Mouse (Mus musculus): Measurements from ENCODE around the gene Nek1. TPM values are rescaled to one million over a fixed set of nuclear protein-coding genes. Genes with fewer than 3 reads are reported as not detected.

The Nek1 gene
- total and polyA plus RNA-seq, 3 experiments, result 8.9 to 35.3 (median 15.6) TPM

DNA sequence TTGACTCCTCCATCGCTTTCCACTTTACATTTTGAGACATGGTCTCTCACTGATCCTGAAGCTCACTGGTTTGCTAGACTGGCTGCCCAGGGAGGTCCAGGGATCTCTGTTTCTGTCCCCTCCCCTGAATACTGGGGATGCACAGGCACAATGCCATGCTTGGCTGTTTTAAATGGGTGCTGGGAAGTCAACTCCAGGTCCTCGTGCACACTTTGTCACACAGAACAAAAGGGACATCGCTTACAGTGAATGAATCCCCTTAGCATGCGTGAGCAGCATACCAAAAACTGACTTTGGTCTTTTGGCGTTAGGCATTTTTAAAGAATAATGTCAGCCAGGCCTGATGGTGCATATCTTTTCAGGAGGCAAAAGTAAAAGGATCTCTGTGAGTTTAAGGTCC, 155.7 kb downstream of the Nek1 start:
- Histone ChIP-seq H3K79me2 (ENCODE audit: control insufficient read depth, insufficient read depth, low read length, poor library complexity) (no peaks in the 10 kb centered on the region), H3K9me3 (replicated peaks; ENCODE audit: insufficient read depth, low read length) (no peaks in the 10 kb centered on the region), H3K4me1 (ENCODE audit: control insufficient read depth in 1 of 2, insufficient read depth in 2 of 2, low read length in 2 of 2) (no peaks in the 10 kb centered on the region), H3K9ac (ENCODE audit: control insufficient read depth, low read depth, low read length, poor library complexity, severe bottlenecking) (no peak overlapping the region), H3K4me3 (ENCODE audit: control insufficient read depth in 1 of 2, insufficient read depth in 1 of 2, low read depth in 2 of 2, low read length in 2 of 2) (no peak overlapping the region), H3K36me3 (ENCODE audit: control insufficient read depth in 1 of 2, insufficient read depth in 2 of 2, low read length in 2 of 2) (no peaks in the 10 kb centered on the region), H3K27me3 (ENCODE audit: control insufficient read depth in 1 of 2, insufficient read depth in 2 of 2, low read length in 2 of 2) (no peaks in the 10 kb centered on the region), H3K27ac (ENCODE audit: control insufficient read depth, low read depth, low read length) (no peak overlapping the region)
- TF ChIP-seq TBP (IDR thresholded peaks at IDR 0.05; ENCODE audit: low read depth, low read length) (no peak), ELF1 (IDR thresholded peaks at IDR 0.05; ENCODE audit: low read depth, low read length) (no peak), BHLHE40 (IDR thresholded peaks at IDR 0.05; ENCODE audit: borderline replicate concordance, low read depth, low read length) (no peak), TAL1 (IDR thresholded peaks at IDR 0.05; ENCODE audit: low read length) (no peak), MAZ (IDR thresholded peaks at IDR 0.05; ENCODE audit: low read depth, low read length) (no peak), UBTF (IDR thresholded peaks at IDR 0.05; ENCODE audit: borderline replicate concordance, insufficient read depth, low read depth, low read length) (no peak), SMC3 (IDR thresholded peaks at IDR 0.05; ENCODE audit: low read depth, low read length) (no peak), POLR2AphosphoS2 (IDR thresholded peaks at IDR 0.05; ENCODE audit: low read length) (no peak), POLR2A (IDR thresholded peaks at IDR 0.05; ENCODE audit: control insufficient read depth in 1 of 2, insufficient read depth in 1 of 2, low read depth in 1 of 2, low read length in 2 of 2, poor library complexity in 1 of 2) (no peak), EP300 (IDR thresholded peaks at IDR 0.05; ENCODE audit: low read depth in 1 of 2, low read length in 2 of 2) (no peak), CHD1 (IDR thresholded peaks at IDR 0.05; ENCODE audit: low read depth, low read length) (no peak), ETS1 (IDR thresholded peaks at IDR 0.05; ENCODE audit: low read depth, low read length) (no peak), HCFC1 (IDR thresholded peaks at IDR 0.05; ENCODE audit: low read depth, low read length) (no peak), RAD21 (IDR thresholded peaks at IDR 0.05; ENCODE audit: low read depth, low read length) (no peak), KAT2A (conservative IDR thresholded peaks at IDR 0.05; ENCODE audit: low read depth, low read length) (no peak), MAX (IDR thresholded peaks at IDR 0.05; ENCODE audit: low read length) (no peak), TCF12 (IDR thresholded peaks at IDR 0.05; ENCODE audit: low read depth, low read length) (no peak), MYB (IDR thresholded peaks at IDR 0.05; ENCODE audit: low read depth, low read length) (no peak), MAFK (IDR thresholded peaks at IDR 0.05; ENCODE audit: borderline replicate concordance, low read depth, low read length) (no peak), NRF1 (IDR thresholded peaks at IDR 0.05; ENCODE audit: insufficient read depth, low read depth, low read length, poor library complexity, severe bottlenecking) (no peak)
- DNase-seq (ENCODE audit: low read depth, low spot score), result no peak

DNA sequence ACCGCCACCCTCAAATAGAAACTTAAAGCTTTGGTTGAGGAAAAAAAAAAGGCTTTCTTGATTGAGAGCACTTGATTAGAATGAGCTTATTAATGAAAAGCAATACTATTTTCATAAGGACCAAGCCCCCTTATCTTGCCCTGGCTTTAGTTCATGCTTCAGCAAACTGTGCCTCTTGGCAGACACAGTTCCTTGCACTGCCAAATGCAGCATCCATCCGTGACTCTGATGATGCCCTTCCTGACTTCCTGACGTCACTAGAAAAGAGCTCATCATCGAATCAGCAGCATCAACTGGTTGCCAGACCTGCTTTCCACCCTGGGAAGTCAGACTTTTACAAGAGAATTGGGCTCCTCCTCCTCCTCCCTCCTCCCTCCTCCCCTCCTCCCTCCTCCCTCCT, 157.6 kb downstream of the Nek1 start:
- Histone ChIP-seq H3K9me3 (replicated peaks; ENCODE audit: insufficient read depth, low read length) (no peaks in the 10 kb centered on the region), H3K9ac (ENCODE audit: control insufficient read depth, low read depth, low read length, poor library complexity, severe bottlenecking) (no peak overlapping the region), H3K27ac (ENCODE audit: control insufficient read depth, low read depth, low read length) (no peak overlapping the region), H3K36me3 (ENCODE audit: control insufficient read depth in 1 of 2, insufficient read depth in 2 of 2, low read length in 2 of 2) (no peaks in the 10 kb centered on the region), H3K27me3 (ENCODE audit: control insufficient read depth in 1 of 2, insufficient read depth in 2 of 2, low read length in 2 of 2) (no peaks in the 10 kb centered on the region; a peak in 1 of 4 replicates), H3K4me1 (ENCODE audit: control insufficient read depth in 1 of 2, insufficient read depth in 2 of 2, low read length in 2 of 2) (no peaks in the 10 kb centered on the region), H3K4me3 (ENCODE audit: control insufficient read depth in 1 of 2, insufficient read depth in 1 of 2, low read depth in 2 of 2, low read length in 2 of 2) (no peak overlapping the region), H3K79me2 (ENCODE audit: control insufficient read depth, insufficient read depth, low read length, poor library complexity) (no peaks in the 10 kb centered on the region)
- no peak for DNase-seq (ENCODE audit: low read depth, low spot score)
- no peak for TF ChIP-seq ELF1 (IDR thresholded peaks at IDR 0.05; ENCODE audit: low read depth, low read length)
- TF ChIP-seq GATA1 (IDR thresholded peaks at IDR 0.05; ENCODE audit: low read depth, low read length), result no peak
- no peak for TF ChIP-seq USF1 (IDR thresholded peaks at IDR 0.05; ENCODE audit: low read depth, low read length)
- TF ChIP-seq SIN3A (IDR thresholded peaks at IDR 0.05; ENCODE audit: low read length), result no peak
- TF ChIP-seq POLR2A (IDR thresholded peaks at IDR 0.05; ENCODE audit: control insufficient read depth in 1 of 2, insufficient read depth in 1 of 2, low read depth in 1 of 2, low read length in 2 of 2, poor library complexity in 1 of 2), result no peak
- no peak for TF ChIP-seq JUND (IDR thresholded peaks at IDR 0.05; ENCODE audit: low read depth, low read length)
- TF ChIP-seq MYC (IDR thresholded peaks at IDR 0.05; ENCODE audit: low read depth, low read length), result no peak
- no peak for TF ChIP-seq MAFK (IDR thresholded peaks at IDR 0.05; ENCODE audit: borderline replicate concordance, low read depth, low read length)
- no peak for TF ChIP-seq E2F4 (IDR thresholded peaks at IDR 0.05; ENCODE audit: borderline replicate concordance, low read depth, low read length)
- TF ChIP-seq TCF12 (IDR thresholded peaks at IDR 0.05; ENCODE audit: low read depth, low read length), result no peak
- TF ChIP-seq MEF2A (IDR thresholded peaks at IDR 0.05; ENCODE audit: extremely low read depth, insufficient replicate concordance, low read depth, low read length, poor library complexity, severe bottlenecking), result no peak

Data from MEL (cell line).